Mouse (Mus musculus): ENCODE results near the gene Trim38.

DNA sequence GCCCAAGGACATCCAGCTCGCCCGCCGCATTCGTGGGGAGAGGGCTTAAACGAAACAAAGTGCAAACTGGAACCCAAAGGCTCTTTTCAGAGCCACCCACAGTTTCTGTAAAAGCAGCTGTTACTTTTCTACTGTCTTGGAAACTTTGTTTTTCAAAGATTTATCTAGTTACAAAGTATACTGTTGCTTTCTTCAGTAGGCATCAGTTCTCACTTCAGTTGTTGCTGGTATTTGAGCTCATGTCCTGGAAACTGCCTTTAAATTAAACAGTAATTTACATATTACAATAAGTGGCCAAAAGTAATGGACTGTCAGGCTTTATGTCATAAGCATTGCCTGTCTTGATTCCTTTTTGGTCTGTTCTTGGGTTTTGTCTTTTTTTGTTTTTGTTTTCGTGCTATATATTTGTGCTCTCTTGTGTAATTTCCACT lies 17.0 kb upstream of the Trim38 start:
- no peak for TF ChIP-seq CTCF (IDR thresholded peaks at IDR 0.05; ENCODE audit: borderline replicate concordance, control insufficient read depth, extremely low read depth, insufficient read depth, low read length, poor library complexity)
- no peak for TF ChIP-seq POLR2A (IDR thresholded peaks at IDR 0.05; ENCODE audit: control insufficient read depth, extremely low read depth, insufficient read depth, low read length, poor library complexity)

All from thymus, adult 2 months (tissue).